Comparison of ENCODE assay signal across 10 mouse cellular contexts in genomic region chr1:45311388-45311787, GRCm38 (mm10). TPM values are rescaled to one million over a fixed set of nuclear protein-coding genes. Genes with fewer than 3 reads are reported as not detected.
DNase-seq lines count a peak whose midpoint lies in the region; ATAC-seq and TF ChIP-seq lines count a peak whose summit lies in the region.
"Had no signal": no experiment of that assay in that cellular context is flagged by ENCODE, and none has a peak within 500 bp of the region (broad histone marks: within the 10 kb centered on the region; RNA-seq: fewer than 3 reads in every experiment).

Col3a1 (plus strand) TSS chr1:45311538.

- TF ChIP-seq POLR2A in small intestine, adult 2 months (IDR thresholded peaks at IDR 0.05; ENCODE audit: low read depth, low read length) = peak; percentile 48; the same call in 1 of the 2 replicates

- peak within 1 kb of the TSS; percentile 26; the same call in 1 of the 2 replicates for H3K4me2 ChIP-seq in lung, embryonic 15.5 days

- no peaks in the 10 kb centered on the region for H3K27me3 ChIP-seq in embryonic facial prominence, embryonic 10.5 days (replicated peaks; ENCODE audit: low read depth, poor library complexity, severe bottlenecking)
- H3K27me3 ChIP-seq in lung, embryonic 15.5 days = no peaks in the 10 kb centered on the region
- no peaks in the 10 kb centered on the region for H3K27me3 ChIP-seq in small intestine, adult 2 months (ENCODE audit: control insufficient read depth, insufficient read depth, low read length)
- H3K27me3 ChIP-seq: megakaryocyte, embryonic 14.5 days had no signal

- no peaks in the 10 kb centered on the region for H3K9me3 ChIP-seq in ES-E14 (ENCODE audit: control insufficient read depth, insufficient read depth, low read depth, low read length)
- no peaks in the 10 kb centered on the region for H3K9me3 ChIP-seq in embryonic facial prominence, embryonic 10.5 days
- no peaks in the 10 kb centered on the region for H3K9me3 ChIP-seq in lung, embryonic 15.5 days
- H3K9me3 ChIP-seq: megakaryocyte, embryonic 14.5 days had no signal

- in situ Hi-C loops in ES-E14 (cut with MboI; ENCODE audit: low sequenced_read_pairs in 2 of 2, unreplicated experiment in 2 of 2) = loop anchor here in 1 of 2 experiments (25.0 kb wide), 1 partner anchor 549 kb away; no protein-coding TSS in a partner anchor

- H3K9ac ChIP-seq in ES-E14 (ENCODE audit: insufficient read depth, low read depth, low read length, poor library complexity, severe bottlenecking) = no peak within 1 kb of the TSS
- peak within 1 kb of the TSS; percentile 47 for H3K9ac ChIP-seq in lung, embryonic 15.5 days

- TF ChIP-seq CTCF in small intestine, adult 2 months (IDR thresholded peaks at IDR 0.05; ENCODE audit: extremely low read depth, insufficient read length, insufficient replicate concordance, low read depth, low read length) = no peak

- DNase-seq in ES-E14 (ENCODE audit: low read depth, low spot score) = no peak
- DNase-seq in embryonic facial prominence, embryonic 10.5 days (ENCODE audit: low spot score) = peak; percentile 62
- DNase-seq in heart, adult 9 months (ENCODE audit: low spot score in 2 of 2) = peak; percentile 63 to 68
- DNase-seq in kidney, adult 8-10 months = peak; percentile 4 to 5
- DNase-seq in cerebellum, adult 8-10 months = no peak
- DNase-seq in left cerebral cortex, adult 11 months (ENCODE audit: low spot score) = no peak

- ATAC-seq in lung, embryonic 15.5 days (ENCODE audit: borderline replicate concordance, extremely low read depth, low FRiP score, low TSS enrichment) = peak; percentile 92

- H3K4me3 ChIP-seq in ES-E14 (ENCODE audit: insufficient read depth in 1 of 2, low read depth in 1 of 2, low read length in 2 of 2, poor library complexity in 1 of 2, severe bottlenecking in 1 of 2) = no peak within 1 kb of the TSS
- H3K4me3 ChIP-seq in embryonic facial prominence, embryonic 10.5 days = peak within 1 kb of the TSS; percentile 58
- H3K4me3 ChIP-seq in lung, embryonic 15.5 days = peak within 1 kb of the TSS; percentile 47
- peak within 1 kb of the TSS; percentile 27 for H3K4me3 ChIP-seq in small intestine, adult 2 months (ENCODE audit: low read depth, low read length)
- H3K4me3 ChIP-seq: megakaryocyte, embryonic 14.5 days had no signal

- WGBS in embryonic facial prominence, embryonic 10.5 days = 40% methylated on average over 4 of the region's 4 CpGs
- WGBS in lung, embryonic 15.5 days = 26% methylated on average over 4 of the region's 4 CpGs
- 63% methylated on average over 4 of the region's 4 CpGs for WGBS in small intestine, adult 2 months

- no peak within 1 kb of the TSS for H3K27ac ChIP-seq in ES-E14 (ENCODE audit: insufficient read depth, low read depth, low read length, poor library complexity, severe bottlenecking)
- H3K27ac ChIP-seq in embryonic facial prominence, embryonic 10.5 days (replicated peaks) = peak within 1 kb of the TSS; percentile 92
- peak within 1 kb of the TSS; percentile 92 for H3K27ac ChIP-seq in lung, embryonic 15.5 days
- H3K27ac ChIP-seq in small intestine, adult 2 months (ENCODE audit: insufficient read depth, low read depth, low read length) = peak within 1 kb of the TSS; percentile 89

- H3K36me3 ChIP-seq in ES-E14 (ENCODE audit: control insufficient read depth, insufficient read depth, low read length, poor library complexity, severe bottlenecking) = no peaks in the 10 kb centered on the region
- H3K36me3 ChIP-seq in embryonic facial prominence, embryonic 10.5 days (replicated peaks) = no peaks in the 10 kb centered on the region
- H3K36me3 ChIP-seq in lung, embryonic 15.5 days = no peaks in the 10 kb centered on the region
- 0 out of 2 replicates have a peak, but pooled peaks cover 2% of the 10 kb centered on the region for H3K36me3 ChIP-seq in small intestine, adult 2 months (ENCODE audit: control insufficient read depth, insufficient read depth, low read length)

- H3K4me1 ChIP-seq in ES-E14 (ENCODE audit: control insufficient read depth in 2 of 2, insufficient read depth in 2 of 2, low read length in 2 of 2, poor library complexity in 1 of 2) = no peaks in the 10 kb centered on the region
- peaks cover 24% of the 10 kb centered on the region for H3K4me1 ChIP-seq in embryonic facial prominence, embryonic 10.5 days
- peaks cover 6% of the 10 kb centered on the region; the same call in 1 of the 2 replicates for H3K4me1 ChIP-seq in lung, embryonic 15.5 days
- H3K4me1 ChIP-seq in small intestine, adult 2 months (ENCODE audit: control insufficient read depth, insufficient read depth, insufficient read length, low read length) = no peaks in the 10 kb centered on the region
- H3K4me1 ChIP-seq: megakaryocyte, embryonic 14.5 days had no signal

TF ChIP-seq in ES-E14, 5 proteins besides CTCF, POLR2A, EP300 and RAD21:
- TF ChIP-seq CHD2 (IDR thresholded peaks at IDR 0.05; ENCODE audit: low read depth, low read length) (no peak), ZC3H11A (IDR thresholded peaks at IDR 0.05; ENCODE audit: borderline replicate concordance, low read depth, low read length) (no peak), HCFC1 (IDR thresholded peaks at IDR 0.05; ENCODE audit: borderline replicate concordance, insufficient read depth, low read length) (no peak), ZNF384 (IDR thresholded peaks at IDR 0.05; ENCODE audit: low read depth, low read length) (no peak), MAFK (IDR thresholded peaks at IDR 0.05; ENCODE audit: insufficient read depth, low read depth, low read length) (no peak)

RNA-seq across cellular contexts. Expression of gene Col3a1, which starts in this region (rescaled TPM):
- 6.3 and 46.2 TPM in 2 replicates for total RNA-seq in ES-E14 (2012; rRNA removed)
- polyA plus RNA-seq in embryonic facial prominence, embryonic 10.5 days (2016; fragmentation: Nextera tagmentation; extraction: Ambion mirVana) = 363 and 422 TPM in 2 replicates
- polyA plus RNA-seq in lung, embryonic 15.5 days (2015; fragmentation: Nextera tagmentation; extraction: Ambion mirVana) = 1,473 and 1,574 TPM in 2 replicates
- polyA plus RNA-seq in small intestine, adult 2 months (2012; rRNA removed) = 29.3 and 30.3 TPM in 2 replicates
- total RNA-seq: MEL had no signal

Comparison
In these comparisons a context has a peak if more than half of its experiments do, and no peak if none do; other contexts are left out.
1. RNA of gene Col3a1 (polyA plus RNA-seq): 1,473 to 1,574 TPM in lung, embryonic 15.5 days and 363 to 422 TPM in embryonic facial prominence, embryonic 10.5 days; 29.3 to 30.3 TPM in small intestine, adult 2 months; every median in the first group is over 10 times any median in the second.
2. DNase-seq: peak in embryonic facial prominence, embryonic 10.5 days (single experiment), heart, adult 9 months (2 of 2) and kidney, adult 8-10 months (2 of 2); none in ES-E14 (single experiment), cerebellum, adult 8-10 months (single experiment) and left cerebral cortex, adult 11 months (single experiment).
3. H3K4me3 ChIP-seq: peak in embryonic facial prominence, embryonic 10.5 days (single experiment), lung, embryonic 15.5 days (single experiment) and small intestine, adult 2 months (single experiment); none in ES-E14 (0 of 2).